Mouse (Mus musculus) c-Kit-positive CD71-negative TER-119-negative erythroid progenitor cells, embryonic 14.5 days (primary cell): Measurements from ENCODE around the gene Gm8653.
"Not testable (repeated sequence)": the region's sequence is repeated elsewhere in the genome, so short reads cannot be mapped to it uniquely, and the experiment has no call there.

ENCODE experiments used
- DNase-seq: peaks from one replicate; pipeline ENCODE4 v3.0.0-alpha.2; 2013; ENCODE audit warnings: low read depth

Gm8653 gene

GRCm38 (mm10) chr7:22201164-22201563 lies at the start of gene Gm8653:
Gene Gm8653, minus strand, starts transcription at chr7:22201264.
- not testable (repeated sequence) for DNase-seq

- not testable (repeated sequence) for DNase-seq
Observed at GRCm38 (mm10) chr7:22229384-22229783, 28.3 kb upstream of the Gm8653 start, which contains the start of gene Gm8453. Gene Gm8453, minus strand, starts transcription at chr7:22229484.

GRCm38 (mm10) chr7:22189077-22189476 lies 12.0 kb downstream of the Gm8653 start, which contains the start of gene Vmn1r143:
Gene Vmn1r143, plus strand, starts transcription at chr7:22189377.
- DNase-seq: not testable (repeated sequence)

- not testable (repeated sequence) for DNase-seq
Observed at GRCm38 (mm10) chr7:22163935-22164334, 37.1 kb downstream of the Gm8653 start, which contains the start of gene Vmn1r142. Gene Vmn1r142, minus strand, starts transcription at chr7:22164035.
